Mouse (Mus musculus): ENCODE data around the gene Fkbpl. TPM values are rescaled to one million over a fixed set of nuclear protein-coding genes. Genes with fewer than 3 reads are reported as not detected.

Fkbpl gene
- polyA plus RNA-seq, 1 experiment from 2014 or later, result 18.8 TPM

DNA sequence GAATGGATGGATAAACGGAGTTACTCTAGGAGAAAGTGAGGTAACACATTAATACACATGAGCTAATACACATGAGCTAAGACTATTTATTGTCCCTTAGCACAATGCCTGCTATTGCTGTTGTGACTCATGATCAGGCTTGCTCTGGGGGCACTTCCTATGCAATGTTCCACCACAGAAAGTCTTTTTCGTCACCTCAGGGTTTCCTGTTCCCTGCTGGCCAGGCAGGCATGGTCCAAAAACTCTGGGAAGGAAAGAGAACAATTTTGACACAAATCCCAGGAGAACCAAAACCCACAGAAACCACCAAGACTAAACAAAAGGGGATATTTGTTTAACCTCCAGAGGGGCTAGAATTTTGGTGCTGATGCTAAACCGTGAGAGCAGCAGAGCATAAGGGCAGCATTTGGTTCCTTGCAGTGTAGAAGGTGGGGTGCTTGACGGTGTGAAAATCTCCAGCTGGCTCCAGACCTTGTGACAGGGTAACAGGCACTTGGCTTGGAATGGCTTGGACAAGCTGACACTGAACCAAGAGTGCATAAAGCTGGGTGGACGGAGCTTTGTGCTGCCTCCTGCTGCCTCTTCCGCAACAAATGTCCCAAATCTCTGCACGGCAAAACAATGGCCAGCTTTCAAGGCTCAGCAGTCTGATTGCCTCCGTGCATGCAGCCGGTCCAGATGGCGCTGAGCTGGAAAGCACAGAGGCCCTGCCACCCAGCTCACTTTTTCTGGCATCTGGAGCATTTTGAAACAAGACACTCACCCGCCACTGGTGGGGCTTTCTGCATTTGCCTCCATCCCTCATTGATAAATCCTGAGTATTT is 3.6 kb upstream of the Fkbpl start:
- H3K36me3 ChIP-seq, result no peaks in the 10 kb centered on the region
- peak overlapping the region; percentile 51 for H3K9ac ChIP-seq
- peak overlapping the region; percentile 77 for H3K27ac ChIP-seq
- 18% methylated on average over 11 of the region's 11 CpGs for WGBS
- H3K4me2 ChIP-seq (replicated peaks), result peak overlapping the region; percentile 38; the same call in 1 of the 2 replicates
- no peaks in the 10 kb centered on the region for H3K9me3 ChIP-seq
- no peak overlapping the region for H3K4me3 ChIP-seq
- peaks cover 7% of the 10 kb centered on the region; the same call in 1 of the 2 replicates for H3K27me3 ChIP-seq
- peak; percentile 33 for ATAC-seq (ENCODE audit: low FRiP score, low read depth)
- peaks cover 25% of the 10 kb centered on the region for H3K4me1 ChIP-seq

DNA sequence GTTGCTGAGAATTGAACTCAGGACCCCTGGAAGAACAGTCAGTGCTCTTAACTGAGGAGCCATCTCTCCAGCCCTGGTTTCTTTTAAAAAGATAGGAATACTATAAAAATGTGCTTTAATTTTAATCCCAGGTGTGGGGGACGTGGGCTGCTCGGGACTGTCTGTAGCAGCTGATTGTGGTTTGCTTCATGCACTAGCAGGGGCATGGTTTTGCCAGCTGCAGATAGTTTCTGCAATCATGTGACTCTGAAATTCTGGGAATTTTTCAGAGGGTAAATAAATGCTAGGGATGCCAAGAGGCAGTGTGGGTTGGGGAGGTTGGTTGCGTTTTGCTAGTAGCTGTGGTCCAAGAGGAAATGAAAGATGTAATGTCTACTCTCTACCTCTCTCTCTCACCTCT is 2.6 kb upstream of the Fkbpl start:
- no peak overlapping the region for H3K4me2 ChIP-seq (replicated peaks)
- no peak overlapping the region for H3K4me3 ChIP-seq
- H3K9ac ChIP-seq, result no peak overlapping the region
- H3K27me3 ChIP-seq, result peaks cover 2% of the 10 kb centered on the region; the same call in 1 of the 2 replicates
- peaks cover 32% of the 10 kb centered on the region for H3K4me1 ChIP-seq
- no peaks in the 10 kb centered on the region for H3K9me3 ChIP-seq
- H3K36me3 ChIP-seq, result no peaks in the 10 kb centered on the region
- no peak for ATAC-seq (ENCODE audit: low FRiP score, low read depth)
- WGBS, result 66% methylated on average over 3 of the region's 3 CpGs
- no peak overlapping the region for H3K27ac ChIP-seq

DNA sequence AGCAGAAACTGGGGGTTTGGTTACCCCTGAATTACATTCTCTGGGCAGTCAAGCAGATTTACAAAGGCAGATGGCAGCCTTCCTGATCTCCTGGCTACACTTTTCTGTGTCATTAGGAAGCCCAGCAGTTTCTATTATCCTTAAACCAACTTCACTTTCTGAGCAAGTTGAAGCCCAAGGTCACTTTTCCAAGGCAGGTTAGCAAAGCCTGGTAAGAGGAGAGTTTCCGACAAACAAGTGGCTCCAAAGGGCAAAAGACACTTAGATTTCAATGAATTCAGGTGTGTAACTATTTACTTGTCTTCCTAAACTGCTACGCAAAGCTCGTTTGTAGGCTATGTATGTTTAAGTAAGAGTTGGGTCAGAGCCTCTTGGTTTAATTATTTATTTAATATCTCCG is 1.2 kb upstream of the Fkbpl start:
- Histone ChIP-seq H3K4me1 (peaks cover 41% of the 10 kb centered on the region), H3K27me3 (no peaks in the 10 kb centered on the region), H3K27ac (no peak overlapping the region), H3K4me2 (replicated peaks) (no peak overlapping the region), H3K36me3 (peaks cover under 1% of the 10 kb centered on the region; the same call in 1 of the 2 replicates), H3K9ac (no peak overlapping the region), H3K9me3 (no peaks in the 10 kb centered on the region), H3K4me3 (no peak overlapping the region)
- no peak for ATAC-seq (ENCODE audit: low FRiP score, low read depth)
- 90% methylated on average over 4 of the region's 4 CpGs for WGBS

DNA sequence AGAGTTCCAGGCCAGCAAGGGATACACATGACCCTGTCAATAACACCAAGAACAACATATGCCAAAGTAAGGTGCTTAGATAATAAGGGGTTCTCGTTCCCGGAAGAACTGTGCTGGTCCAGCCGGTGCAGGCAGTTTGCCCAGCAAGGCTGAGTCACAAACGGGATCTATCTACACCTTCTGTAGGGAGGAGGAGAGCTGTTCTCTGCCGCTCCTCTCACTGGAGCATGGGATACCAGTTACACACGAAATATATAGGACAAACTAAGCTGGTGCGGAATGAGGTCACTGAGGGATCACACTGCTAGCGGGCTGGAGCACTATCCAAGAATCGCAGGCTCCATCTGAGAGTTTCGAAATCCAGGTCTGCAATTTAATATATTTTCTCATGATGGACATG is 620 bp upstream of the Fkbpl start:
- H3K27ac ChIP-seq, result no peak overlapping the region
- 84% methylated on average over 10 of the region's 10 CpGs for WGBS
- no peak overlapping the region for H3K4me3 ChIP-seq
- no peaks in the 10 kb centered on the region for H3K27me3 ChIP-seq
- no peak overlapping the region for H3K4me2 ChIP-seq (replicated peaks)
- ATAC-seq (ENCODE audit: low FRiP score, low read depth), result no peak
- no peaks in the 10 kb centered on the region for H3K9me3 ChIP-seq
- peaks cover 43% of the 10 kb centered on the region for H3K4me1 ChIP-seq
- peaks cover 6% of the 10 kb centered on the region for H3K36me3 ChIP-seq
- H3K9ac ChIP-seq, result no peak overlapping the region

DNA sequence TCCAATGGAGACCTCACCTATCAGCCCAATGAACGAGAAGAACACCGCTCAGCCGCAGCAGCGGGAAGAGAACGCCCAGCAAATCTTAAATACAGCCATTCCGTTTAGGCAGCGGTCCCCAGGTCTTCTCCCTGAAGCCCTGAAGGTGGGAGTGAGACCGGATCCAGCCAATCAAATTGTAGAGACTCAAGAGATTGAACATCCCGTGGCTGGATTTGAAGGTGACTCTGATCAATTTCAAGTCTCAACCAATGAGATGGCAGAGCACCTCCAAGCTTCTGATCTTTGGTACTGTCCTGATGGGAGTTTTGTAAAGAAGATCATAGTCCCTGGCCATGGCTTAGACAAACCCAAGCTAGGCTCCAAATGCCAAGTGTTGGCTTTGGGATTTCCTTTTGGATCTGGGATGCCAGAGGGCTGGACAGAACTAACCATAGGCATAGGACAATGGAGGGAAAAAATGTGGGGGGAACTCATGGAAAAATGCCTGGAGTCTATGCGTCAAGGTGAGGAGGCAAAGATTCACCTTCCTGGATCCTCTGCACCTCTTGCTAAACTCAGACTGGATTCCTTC is 779 bp downstream of the Fkbpl start:
- 50% methylated on average over 10 of the region's 10 CpGs for WGBS

DNA sequence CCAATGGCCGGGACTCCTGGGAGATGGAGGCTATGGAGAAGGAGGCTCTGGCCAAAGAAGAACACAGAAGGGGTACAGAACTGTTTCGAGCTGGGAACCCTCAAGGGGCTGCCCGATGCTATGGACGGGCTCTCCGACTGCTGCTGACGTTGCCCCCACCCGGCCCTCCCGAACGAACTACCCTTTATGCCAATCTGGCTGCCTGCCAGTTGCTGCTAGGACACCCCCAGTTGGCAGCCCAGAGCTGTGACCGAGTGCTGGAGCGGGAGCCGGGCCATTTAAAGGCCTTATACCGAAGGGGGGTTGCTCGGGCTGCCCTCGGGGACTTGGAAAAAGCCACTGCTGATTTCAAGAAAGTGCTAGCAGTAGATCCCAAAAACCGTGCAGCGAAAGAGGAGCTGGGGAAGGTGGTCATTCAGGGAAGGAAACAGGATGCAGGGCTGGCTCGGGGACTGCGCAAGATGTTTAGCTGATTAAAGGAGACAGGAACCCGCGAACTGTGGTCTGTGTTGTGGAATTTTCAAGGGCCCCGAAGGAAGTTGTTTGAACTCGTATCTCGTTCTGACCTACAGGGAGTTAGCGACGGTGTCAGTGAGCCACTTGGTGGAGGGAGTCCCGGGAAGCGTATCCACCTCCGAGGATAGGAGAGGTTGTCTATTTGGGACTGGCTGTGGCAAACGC is 1.4 kb downstream of the Fkbpl start:
- peaks cover 35% of the 10 kb centered on the region for H3K4me1 ChIP-seq
- 89% methylated on average over 30 of the region's 30 CpGs for WGBS
- no peak for ATAC-seq (ENCODE audit: low FRiP score, low read depth)
- H3K4me2 ChIP-seq (replicated peaks), result peak overlapping the region; percentile 81
- peaks cover 27% of the 10 kb centered on the region for H3K36me3 ChIP-seq
- no peak overlapping the region for H3K27ac ChIP-seq
- H3K4me3 ChIP-seq, result peak overlapping the region; percentile 98
- no peaks in the 10 kb centered on the region for H3K9me3 ChIP-seq
- no peaks in the 10 kb centered on the region for H3K27me3 ChIP-seq
- no peak overlapping the region for H3K9ac ChIP-seq

More for the DNA sequence above, 779 bp downstream of the Fkbpl start:
- no peaks in the 10 kb centered on the region for H3K27me3 ChIP-seq
- no peak for ATAC-seq (ENCODE audit: low FRiP score, low read depth)
- no peak overlapping the region for H3K27ac ChIP-seq
- H3K9me3 ChIP-seq, result no peaks in the 10 kb centered on the region
- H3K4me2 ChIP-seq (replicated peaks), result peak overlapping the region; percentile 81
- H3K36me3 ChIP-seq, result peaks cover 20% of the 10 kb centered on the region
- peak overlapping the region; percentile 79 for H3K9ac ChIP-seq
- peak overlapping the region; percentile 98 for H3K4me3 ChIP-seq
- peaks cover 41% of the 10 kb centered on the region for H3K4me1 ChIP-seq

DNA sequence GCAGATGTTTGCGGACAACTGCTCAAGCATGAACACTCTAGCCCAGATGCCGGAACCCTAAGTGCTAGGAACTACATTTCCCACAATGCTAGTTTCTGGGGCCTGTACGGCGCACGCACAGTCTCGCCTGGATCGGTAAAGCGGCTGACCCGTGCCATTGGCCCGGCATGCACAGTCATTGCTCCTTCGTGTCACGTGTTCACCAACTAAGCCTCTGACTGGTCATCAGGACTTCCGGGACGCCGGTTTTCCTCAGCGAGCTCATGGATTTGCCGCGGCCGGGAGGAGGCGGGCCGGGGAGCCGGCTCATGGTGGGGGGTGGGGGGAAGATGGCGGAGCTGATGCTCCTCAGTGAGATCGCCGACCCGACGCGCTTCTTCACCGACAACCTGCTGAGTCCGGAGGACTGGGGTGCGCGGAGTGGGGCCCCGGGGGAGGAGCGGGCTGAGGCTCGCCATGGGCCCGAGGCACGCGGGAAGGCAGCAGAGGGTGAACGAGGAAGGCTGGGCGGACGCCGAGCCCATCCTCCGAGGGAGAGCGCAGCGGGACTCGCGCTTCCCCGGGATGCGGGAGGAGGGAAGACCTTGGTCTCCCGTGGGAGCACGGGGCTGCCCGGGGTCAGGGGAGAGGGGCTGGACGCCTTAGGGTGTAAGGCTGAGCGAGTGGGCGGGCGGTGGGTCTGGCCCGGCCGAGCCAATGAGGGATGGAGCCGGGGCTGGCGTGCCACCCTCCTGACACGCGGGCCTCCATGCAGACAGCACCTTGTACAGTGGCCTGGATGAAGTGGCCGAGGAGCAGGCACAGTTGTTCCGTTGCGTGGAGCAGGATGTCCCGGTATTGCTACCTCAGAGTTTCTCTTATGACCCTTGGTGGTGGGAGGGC is 2.6 kb downstream of the Fkbpl start, which contains the start of gene Atf6b:
Atf6b (plus strand) TSS at position 241 of the 882 bp plus-strand sequence.
- WGBS, result under 1% methylated on average over 65 of the region's 66 CpGs
- no peaks in the 10 kb centered on the region for H3K9me3 ChIP-seq
- H3K4me2 ChIP-seq (replicated peaks), result peak within 1 kb of the TSS; percentile 93
- peak within 1 kb of the TSS; percentile 98 for H3K4me3 ChIP-seq
- H3K9ac ChIP-seq, result peak within 1 kb of the TSS; percentile 89
- peak; percentile 96 for ATAC-seq (ENCODE audit: low FRiP score, low read depth)
- H3K27me3 ChIP-seq, result no peaks in the 10 kb centered on the region
- peaks cover 28% of the 10 kb centered on the region for H3K4me1 ChIP-seq
- H3K27ac ChIP-seq, result 0 out of 2 replicates have a peak within 1 kb of the TSS, but pooled peaks have one; percentile 55
- H3K36me3 ChIP-seq, result peaks cover 38% of the 10 kb centered on the region

DNA sequence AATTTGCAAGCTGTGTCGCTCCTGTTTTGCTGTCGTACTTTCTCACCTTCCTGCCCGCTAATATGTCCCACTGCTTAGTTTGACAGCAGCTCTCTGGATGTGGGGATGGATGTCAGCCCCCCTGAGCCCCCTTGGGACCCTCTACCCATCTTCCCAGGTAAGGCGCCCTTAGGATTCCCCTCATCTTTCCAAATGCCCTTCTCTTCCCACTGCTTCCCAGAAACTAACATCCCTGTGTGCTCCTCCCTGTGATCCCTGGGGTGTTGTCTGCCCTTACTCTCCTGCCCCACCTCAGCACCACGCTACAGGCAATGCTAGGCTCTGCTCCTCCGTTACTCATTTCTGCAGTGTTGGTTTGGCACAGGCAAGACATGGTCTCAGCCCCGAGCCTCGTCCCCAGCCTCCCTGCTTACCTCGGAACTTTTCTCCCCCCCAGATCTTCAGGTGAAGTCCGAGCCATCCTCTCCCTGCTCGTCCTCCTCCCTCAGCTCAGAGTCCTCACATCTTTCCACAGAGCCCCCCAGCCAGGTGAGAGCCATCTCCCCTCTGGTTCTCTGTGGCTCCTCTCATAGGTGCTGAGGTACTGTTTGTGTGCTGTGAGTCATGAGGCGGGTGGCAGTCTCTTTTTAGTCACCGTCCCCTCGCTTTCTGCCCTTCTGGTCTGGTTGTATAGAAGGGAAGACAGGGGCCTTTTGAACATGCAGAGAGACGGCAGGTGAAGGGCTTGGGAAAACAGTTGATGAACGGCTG is 3.8 kb downstream of the Fkbpl start:
- Histone ChIP-seq H3K9me3 (no peaks in the 10 kb centered on the region), H3K36me3 (peaks cover 50% of the 10 kb centered on the region), H3K4me1 (peaks cover 28% of the 10 kb centered on the region), H3K4me2 (replicated peaks) (peak overlapping the region; percentile 93), H3K4me3 (peak overlapping the region; percentile 98), H3K27me3 (no peaks in the 10 kb centered on the region), H3K9ac (0 out of 2 replicates have a peak overlapping the region, but pooled peaks have one; percentile 89), H3K27ac (no peak overlapping the region)
- 82% methylated on average over 16 of the region's 16 CpGs for WGBS
- ATAC-seq (ENCODE audit: low FRiP score, low read depth), result no peak

DNA sequence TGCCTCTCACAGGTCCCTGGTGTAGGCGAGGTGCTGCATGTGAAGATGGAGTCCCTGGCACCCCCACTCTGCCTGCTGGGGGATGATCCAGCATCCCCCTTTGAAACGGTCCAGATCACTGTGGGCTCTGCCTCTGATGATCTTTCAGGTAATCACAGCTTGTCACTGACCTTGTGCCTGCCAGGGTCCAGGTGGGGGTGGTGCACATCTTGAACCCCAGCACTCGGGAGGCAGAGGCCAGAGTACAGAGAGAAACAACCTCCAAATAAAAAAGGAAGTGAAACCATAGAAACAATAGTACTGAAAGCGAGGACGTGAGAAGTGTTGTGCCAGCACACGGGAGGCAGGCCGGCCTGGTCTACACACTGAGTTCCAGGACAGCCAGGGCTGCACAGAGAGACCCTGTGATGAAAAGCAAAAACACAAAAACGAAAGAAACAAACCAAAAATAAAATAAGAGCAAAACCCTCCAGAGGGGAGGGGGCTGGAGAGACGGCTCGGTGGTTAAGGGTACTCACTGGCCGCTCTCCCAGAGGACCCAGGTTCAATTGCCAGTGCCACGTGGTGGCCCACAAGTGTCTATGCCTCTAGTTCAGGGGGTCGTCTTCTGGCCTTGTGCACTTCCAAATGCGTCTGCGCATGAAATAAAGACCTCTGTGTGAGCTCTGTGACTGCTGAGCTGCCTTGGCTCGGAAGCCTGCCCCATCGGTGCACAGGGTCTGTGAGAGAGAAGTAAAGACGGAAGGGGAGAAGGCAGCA is 4.7 kb downstream of the Fkbpl start:
- H3K4me3 ChIP-seq, result no peak overlapping the region
- 88% methylated on average over 18 of the region's 18 CpGs for WGBS
- peaks cover 58% of the 10 kb centered on the region for H3K36me3 ChIP-seq
- H3K27ac ChIP-seq, result no peak overlapping the region
- H3K4me2 ChIP-seq (replicated peaks), result no peak overlapping the region
- H3K9me3 ChIP-seq, result no peaks in the 10 kb centered on the region
- ATAC-seq (ENCODE audit: low FRiP score, low read depth), result no peak
- no peak overlapping the region for H3K9ac ChIP-seq
- H3K4me1 ChIP-seq, result peaks cover 28% of the 10 kb centered on the region
- no peaks in the 10 kb centered on the region for H3K27me3 ChIP-seq

DNA sequence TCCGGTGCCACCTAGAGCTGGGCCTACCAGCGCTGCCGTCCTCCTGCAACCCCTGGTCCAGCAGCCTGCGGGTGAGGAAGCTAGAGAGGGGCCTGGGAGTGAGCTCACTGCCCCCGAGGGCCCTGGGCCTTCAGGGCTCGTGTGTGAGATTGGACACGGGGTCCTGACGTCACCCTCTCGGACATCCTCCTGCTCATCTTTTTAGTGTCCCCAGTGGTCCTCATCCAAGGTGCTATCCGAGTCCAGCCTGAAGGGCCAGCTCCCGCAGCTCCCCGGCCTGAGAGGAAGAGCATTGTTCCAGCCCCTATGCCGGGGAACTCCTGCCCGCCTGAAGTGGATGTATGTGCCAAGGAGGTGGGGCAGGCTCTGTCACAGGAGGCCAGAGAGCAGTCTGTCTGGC is 6.2 kb downstream of the Fkbpl start:
- WGBS, result 93% methylated on average over 14 of the region's 14 CpGs
- H3K36me3 ChIP-seq, result peaks cover 71% of the 10 kb centered on the region
- H3K9ac ChIP-seq, result no peak overlapping the region
- no peak overlapping the region for H3K4me3 ChIP-seq
- no peak overlapping the region for H3K4me2 ChIP-seq (replicated peaks)
- H3K27me3 ChIP-seq, result no peaks in the 10 kb centered on the region
- H3K9me3 ChIP-seq, result no peaks in the 10 kb centered on the region
- H3K27ac ChIP-seq, result no peak overlapping the region
- H3K4me1 ChIP-seq, result peaks cover 28% of the 10 kb centered on the region
- ATAC-seq (ENCODE audit: low FRiP score, low read depth), result no peak
